Mouse (Mus musculus): Measurements from ENCODE around the gene Lzts3.
"Not testable (repeated sequence)": the region's sequence is repeated elsewhere in the genome, so short reads cannot be mapped to it uniquely, and the experiment has no call there.

Lzts3 gene

DNA sequence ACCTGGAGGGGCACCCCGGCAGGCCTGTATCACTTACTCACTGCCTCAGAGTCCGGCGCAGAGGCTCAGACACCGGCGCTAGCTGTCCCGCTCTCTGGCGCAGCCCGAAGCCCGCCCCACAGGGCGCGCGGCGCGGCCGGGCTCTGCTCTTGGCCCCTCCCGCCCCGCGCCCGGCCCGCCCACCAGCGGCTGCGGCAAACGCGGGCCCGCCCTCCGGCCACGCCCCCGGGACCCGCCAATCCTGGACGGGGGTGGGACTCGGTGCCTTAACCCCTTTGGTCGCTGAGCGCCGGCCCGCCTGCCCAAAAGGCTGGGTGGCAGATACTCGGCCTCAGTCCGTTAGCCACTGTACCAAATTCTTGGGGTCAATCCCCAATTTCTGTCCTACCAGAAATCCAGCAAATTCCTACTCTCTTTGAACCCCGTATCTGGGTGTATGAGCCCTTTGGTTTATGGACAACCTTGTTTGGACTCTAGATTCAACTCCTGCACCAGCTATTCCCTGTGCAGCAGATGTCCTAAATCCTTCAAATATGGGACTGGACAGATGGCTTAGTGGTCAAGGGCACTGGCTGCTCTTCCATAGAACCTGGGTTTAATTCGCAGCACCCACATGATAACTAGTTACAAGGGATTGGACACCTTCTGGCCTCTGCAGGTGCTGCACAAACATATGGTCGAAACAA is at the start of gene Lzts3:
Lzts3 (minus strand) TSS at position 120 of the 686 bp plus-strand sequence.
- peak; percentile 94 for DNase-seq (ENCODE audit: low read depth, low spot score)

DNA sequence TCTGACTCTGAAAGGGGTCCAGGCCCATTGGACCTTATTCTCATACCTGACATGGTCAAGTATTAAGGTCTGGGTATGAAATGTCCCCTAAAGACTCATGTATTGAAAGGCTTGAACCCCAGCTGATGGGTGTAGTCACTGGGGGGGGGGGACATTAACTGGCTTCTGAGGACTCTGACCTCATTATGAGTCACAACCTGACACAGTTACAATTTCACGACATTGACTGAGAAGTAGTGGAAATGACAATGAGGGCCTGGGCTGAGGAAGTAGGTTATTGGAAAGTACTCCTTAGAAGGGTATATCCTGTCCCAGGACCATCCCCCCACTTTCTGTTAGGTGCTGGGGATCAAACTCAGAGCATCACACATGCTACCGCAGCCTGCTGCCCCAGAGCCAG is 46.4 kb upstream of the Lzts3 start:
- DNase-seq (ENCODE audit: low read depth, low spot score): no peak

DNA sequence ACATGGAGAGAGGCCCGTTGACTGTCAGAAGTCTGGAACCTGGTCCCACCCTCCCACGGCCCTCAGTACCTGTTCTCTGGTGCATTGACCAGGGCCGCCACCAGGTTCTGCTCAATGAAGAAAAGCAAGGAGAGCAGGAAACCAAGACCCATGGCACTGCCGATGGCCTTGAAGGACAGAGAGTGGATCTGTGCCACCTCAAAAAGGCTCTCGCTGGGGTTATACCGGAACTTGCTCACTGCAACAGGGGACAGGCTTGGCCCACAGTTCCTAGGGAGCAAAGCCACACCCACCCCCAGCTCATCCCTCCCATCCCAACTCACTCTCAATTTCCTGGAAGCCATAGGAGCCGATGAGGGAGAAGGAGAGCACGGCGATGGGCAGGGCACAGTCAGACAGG is 42.8 kb upstream of the Lzts3 start:
- DNase-seq (ENCODE audit: low read depth, low spot score): peak; percentile 50

DNA sequence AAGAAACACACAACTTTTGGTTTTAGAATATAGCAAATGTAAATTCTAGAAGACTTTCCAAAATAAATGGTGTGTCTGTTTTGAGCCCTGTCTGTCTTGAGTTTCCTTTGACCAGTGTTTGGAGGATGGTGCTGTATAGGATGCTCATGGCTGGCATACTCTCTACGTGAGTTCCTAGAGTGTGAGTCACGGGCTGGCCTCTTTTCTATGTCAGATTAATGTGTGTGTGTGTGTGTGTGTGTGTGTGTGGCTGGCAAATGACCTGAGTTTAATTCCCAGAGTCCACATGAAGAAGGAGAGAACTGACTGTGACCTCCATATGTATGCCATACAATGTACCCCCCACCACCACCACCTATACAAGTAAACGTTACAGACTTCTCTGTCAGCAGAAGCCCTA is 38.9 kb upstream of the Lzts3 start:
- no peak for DNase-seq (ENCODE audit: low read depth, low spot score)

DNA sequence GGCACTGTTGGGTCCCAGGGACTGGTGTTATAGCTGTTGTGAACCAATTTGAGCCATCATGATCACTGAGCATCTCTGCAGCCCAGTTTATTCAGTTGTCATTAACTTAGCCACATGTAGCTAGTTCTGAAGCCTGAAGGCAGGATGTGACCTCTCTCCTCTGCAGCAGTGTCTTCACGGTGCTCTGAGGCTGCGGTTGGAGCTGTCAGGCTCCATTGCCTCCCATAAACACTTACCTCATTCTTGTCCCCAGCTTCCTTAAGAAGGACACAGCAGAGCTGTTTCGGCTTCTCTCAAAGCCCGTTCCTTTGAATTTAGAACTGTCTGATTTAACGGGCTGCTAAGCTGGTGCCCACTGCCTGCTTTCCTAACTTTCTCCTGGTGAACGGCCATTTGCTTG is 37.3 kb upstream of the Lzts3 start:
- no peak for DNase-seq (ENCODE audit: low read depth, low spot score)

DNA sequence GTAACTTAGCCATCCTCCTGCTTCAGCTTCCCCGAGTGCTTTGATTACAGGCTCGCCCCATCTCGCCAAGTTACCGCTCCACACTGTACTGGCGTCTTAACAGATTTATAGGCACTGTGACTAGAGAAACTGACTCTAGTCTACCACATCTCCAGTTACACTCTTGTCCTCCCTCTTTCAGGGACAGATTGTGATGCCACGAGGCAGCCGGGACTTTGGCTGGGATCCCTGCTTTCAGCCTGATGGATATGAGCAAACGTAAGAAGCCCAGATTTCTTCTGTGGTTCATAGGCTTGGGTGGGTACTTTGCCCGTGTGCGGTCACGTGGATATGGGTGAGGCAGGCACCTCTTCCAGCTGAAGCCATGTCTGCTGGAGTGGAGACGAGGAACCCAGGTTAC is 36.6 kb upstream of the Lzts3 start:
- no peak for DNase-seq (ENCODE audit: low read depth, low spot score)

DNA sequence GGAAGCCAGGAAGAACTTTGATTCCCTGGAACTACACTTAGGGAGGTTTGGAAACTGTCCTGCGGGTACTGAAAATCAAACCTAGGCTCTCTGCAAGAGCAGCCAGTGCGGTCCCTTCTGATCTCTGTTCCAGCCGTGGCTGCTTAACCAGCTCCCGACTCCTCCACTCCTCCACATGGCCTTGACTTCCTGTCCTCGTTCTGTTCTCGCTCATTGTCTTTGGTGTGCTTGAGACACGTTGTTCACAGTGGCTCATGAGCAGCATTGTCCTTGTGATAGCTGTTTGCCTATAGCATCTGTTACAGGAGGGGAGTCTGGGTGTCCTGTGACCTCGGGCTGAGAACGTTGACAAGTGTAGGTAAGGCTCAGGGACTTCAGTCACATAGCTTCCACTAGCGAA is 34.6 kb upstream of the Lzts3 start:
- no peak for DNase-seq (ENCODE audit: low read depth, low spot score)

DNA sequence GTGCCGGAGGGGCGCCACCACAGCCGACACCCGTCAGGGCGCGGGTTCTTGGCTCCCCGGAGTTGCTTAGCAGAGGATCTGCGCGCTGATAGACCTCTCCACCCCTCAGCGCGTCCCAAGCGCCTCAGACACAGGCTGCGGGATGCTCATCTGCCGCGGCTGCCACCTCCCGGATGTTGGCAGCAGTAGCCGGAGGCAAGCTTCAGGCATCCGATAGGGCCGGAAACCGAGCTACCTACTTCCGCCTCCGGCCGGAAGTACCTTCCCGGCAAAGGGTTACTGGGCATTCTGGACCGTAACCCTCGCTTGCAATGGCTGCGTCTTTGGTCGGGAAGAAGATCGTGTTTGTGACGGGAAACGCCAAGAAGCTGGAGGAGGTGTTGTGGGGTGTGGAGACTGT is 25.0 kb upstream of the Lzts3 start, which contains the start of gene Itpa:
Itpa (plus strand) TSS at position 52 of the 400 bp plus-strand sequence.
- peak; percentile 97 for DNase-seq (ENCODE audit: low read depth, low spot score)

DNA sequence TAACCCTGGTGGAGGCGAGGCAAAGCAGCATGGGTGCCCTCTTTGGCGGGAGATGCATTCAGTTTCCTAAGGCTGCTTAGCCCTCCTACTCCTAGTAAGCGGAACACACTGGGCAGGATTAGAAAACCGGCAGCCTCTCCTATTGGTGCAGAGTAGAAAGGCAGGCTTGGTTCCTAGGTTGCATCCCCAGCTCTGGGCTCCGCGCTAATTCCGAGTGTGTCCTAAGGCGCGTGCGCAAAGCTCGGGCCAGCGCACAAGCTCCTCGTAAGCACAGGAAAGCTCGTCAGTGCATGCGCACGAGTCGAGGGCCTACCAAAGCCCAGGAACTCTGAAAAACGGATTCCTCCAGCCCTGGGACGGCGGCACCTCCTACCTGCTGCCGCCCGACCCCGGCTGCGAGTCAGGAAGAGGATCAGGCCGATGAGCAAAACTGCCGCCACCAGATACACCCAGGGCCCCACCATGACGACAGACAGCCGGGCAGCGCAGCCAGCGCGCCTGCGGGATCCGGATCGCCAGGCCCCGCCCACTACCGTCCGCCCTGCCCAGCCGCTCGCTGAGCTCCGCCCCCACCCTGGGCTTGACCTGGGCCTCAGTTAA is 21.6 kb upstream of the Lzts3 start, which contains the start of gene Ddrgk1:
Ddrgk1 (minus strand) TSS at position 558 of the 600 bp plus-strand sequence.
- DNase-seq (ENCODE audit: low read depth, low spot score): peak; percentile 99

DNA sequence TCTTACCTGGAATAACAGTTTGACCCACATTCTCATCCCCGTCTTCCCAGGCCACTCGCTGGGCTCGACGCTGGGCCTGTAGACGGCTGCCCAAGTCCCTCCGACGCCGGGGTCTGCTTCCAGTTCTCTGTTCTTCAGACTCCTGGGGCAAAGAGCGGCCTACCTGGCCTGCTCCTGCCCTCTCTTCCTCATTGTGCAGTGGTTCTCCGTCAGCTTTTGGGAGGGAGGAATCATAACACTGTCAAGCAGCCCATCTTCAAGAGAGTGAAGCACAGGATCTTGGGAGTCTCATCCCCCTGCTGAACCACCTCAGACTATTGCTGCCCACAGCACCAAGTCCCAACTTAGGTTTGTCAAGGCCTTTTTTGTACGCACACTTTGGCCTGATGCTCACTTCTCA is 20.7 kb upstream of the Lzts3 start:
- DNase-seq (ENCODE audit: low read depth, low spot score): no peak

DNA sequence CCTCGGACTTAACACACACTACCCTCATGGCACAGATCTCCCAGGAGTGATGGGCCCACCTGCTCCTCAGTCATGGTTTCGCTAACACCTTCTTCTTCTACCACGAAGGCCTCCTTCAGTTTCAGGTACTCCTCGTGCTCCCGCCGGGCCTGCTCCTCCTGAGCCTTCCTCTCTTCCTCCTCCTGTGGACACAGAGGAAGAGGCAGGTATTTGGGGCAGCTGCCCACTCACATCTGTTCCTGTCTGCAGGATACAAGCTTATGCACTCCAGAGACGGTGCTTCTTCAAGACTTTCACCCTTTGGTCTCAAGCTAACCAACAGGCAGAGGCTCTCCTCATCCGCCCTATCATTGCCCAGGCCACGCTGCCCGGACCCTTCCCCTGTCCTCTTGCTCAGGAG is 15.9 kb upstream of the Lzts3 start:
- no peak for DNase-seq (ENCODE audit: low read depth, low spot score)

DNA sequence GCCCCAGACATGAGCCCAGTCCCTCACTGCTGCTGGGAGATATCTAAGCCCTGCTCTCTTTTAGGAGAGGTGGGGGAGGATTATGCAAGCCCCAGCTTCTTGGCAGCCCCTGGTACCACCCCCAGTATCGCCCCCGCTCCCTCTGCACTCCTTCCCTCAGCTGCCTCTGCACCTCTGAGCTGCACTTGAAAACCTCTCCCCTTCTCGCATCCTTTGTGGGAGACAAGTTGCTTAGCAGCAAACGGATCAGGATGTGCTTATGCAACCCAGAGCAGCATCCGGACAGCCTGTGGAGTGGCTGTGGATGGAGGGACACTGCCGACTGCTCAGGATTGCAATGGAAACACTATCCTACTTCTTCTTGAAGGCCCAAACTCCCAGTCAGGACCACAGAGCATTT is 14.9 kb upstream of the Lzts3 start:
- no peak for DNase-seq (ENCODE audit: low read depth, low spot score)

DNA sequence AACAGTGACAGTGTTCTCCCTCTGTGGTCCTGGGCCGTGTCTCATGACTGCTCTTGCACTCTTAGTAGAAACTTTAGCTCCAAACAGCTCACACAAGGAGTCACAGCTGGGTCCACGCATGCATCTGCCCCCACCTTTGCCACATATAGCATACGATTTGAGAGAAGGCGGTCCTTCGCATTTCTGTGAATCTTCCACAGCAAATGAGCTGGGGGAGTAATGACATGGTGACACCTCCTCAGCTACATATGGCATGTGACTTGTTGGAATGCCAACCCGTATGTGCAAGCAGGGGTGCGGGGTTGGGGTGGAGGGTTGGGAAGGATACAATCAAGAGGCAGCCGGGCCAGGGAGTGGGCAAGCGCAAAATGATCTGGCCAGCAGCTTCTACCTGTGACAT is 13.9 kb upstream of the Lzts3 start:
- no peak for DNase-seq (ENCODE audit: low read depth, low spot score)

DNA sequence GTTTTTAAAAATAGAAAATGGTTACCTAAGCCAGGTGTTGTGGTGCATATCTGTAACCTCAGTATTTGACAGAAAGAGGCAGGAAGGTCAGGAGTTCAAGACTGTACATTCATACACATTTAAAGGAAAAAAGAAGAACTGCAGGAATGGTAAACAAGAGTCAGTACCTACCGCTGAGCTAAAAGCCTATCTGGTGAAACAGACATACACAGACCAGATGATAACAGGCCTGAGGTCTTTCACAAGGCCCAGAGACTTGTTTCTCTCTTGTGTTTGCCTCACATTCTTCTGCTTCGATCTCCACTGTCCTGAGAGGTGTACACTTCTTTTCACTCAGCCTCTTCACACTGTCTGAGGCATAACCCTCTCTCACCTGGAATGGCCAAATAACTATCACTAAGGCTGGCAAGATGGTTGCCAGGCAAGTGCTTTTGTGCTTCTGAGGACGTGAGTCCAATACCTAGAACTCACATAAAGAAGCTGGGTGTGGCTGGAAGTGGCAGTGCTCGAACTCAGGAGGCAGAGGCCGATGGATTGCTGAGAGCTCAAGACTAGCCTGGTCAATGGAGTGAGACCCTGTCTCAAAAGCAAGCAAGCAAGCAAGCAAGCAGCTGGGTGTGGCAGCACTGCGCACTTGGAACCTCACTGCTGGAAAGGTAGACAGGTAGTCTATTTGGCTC is 13.2 kb upstream of the Lzts3 start:
- no peak for DNase-seq (ENCODE audit: low read depth, low spot score)

DNA sequence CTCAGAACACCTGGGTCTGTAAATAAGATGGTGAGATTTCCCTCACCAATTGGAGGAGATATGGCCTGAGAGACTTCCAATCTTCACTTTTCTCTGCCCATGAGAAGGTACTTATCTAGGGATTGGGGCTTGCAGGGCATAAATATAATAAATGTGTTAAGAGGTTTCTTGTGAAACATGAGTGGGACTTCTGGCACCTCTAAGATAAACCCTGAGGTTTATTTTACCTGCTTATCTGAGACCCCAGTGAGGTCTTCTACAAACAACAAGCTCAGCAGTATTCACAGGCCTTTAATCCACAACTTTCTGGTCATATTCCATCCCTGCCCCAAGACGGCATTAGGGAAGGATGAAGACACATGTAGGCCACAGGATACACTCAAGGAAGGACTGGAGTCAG is 11.2 kb upstream of the Lzts3 start:
- no peak for DNase-seq (ENCODE audit: low read depth, low spot score)

DNA sequence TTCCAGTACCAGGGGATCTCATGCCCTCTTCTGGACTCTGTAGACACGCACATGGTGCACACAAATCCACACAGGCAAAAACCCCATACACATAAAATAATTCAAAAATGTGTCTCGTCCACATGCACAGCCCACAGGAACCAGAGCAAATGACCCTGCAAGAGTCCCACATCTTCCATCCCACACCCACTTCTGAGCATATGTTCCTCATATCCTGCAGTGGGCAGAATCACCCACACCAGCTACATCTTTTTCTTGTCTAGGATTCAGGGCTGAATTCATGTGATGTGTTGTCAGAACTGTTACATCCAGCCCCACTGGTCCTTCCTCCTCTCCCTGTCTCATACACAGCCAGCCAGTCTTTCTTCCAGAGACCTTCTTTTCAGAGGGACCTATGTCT is 10.7 kb upstream of the Lzts3 start:
- DNase-seq (ENCODE audit: low read depth, low spot score): no peak

DNA sequence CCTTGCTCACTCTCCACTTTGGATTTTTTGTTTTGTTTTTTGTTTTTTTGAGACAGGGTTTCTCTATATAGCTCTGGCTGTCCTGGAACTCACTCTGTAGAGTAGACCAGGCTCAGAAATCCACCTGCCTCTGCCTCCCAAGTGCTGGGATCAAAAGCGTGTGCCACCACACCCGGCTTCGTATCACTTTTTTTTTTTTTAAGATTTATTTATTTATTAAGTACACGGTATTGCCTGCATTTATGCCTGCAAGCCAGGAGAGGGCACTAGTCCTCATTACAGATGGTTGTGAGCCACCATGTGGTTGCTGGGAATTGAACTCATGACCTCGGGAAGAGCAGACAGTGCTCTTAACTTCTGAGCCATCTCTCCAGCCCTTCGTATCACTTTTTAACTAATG is 6.4 kb upstream of the Lzts3 start:
- DNase-seq (ENCODE audit: low read depth, low spot score): not testable (repeated sequence)

DNA sequence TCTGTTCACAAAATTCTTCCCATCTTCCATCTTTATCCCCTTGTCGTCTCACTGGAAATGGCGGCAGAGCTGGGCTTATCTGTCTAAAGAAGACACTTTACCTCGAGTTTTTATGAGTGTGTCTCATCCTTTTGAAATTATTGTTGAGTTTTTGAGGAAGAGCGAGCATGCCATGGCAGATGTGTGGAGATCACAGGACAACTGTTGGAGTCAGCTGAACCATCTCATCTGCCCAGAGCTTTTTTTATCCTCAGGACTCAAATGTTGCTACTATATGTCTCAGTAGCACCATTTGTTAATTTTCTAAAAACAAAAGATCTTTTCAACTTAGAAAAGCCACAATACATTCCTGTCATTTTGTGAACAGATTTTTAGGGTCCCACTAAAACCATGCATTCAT is 2.6 kb upstream of the Lzts3 start:
- DNase-seq (ENCODE audit: low read depth, low spot score): no peak

DNA sequence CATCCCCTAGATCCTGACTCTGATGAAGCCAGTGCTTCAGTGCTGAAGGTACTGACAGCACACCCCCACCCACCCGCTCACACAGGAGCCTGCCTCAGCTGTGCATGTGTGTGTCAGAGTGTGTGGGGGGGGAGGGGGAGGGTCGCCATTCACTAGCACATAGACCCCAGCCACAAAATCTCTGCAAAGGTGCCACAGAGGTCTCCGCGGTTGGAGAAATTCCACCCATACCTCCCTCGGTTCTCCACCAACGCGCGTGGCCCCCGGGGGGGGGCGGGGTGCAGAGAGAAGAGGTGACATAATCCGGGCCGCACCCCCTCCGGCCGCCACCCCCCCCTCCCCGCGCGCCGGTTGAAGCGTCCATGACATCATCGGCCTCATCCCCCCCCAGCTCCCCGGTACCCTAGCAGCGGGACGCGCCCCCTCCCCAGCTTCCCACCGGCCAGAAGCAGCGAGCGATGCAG is 374 bp downstream of the Lzts3 start:
- DNase-seq (ENCODE audit: low read depth, low spot score): peak; percentile 66

DNA sequence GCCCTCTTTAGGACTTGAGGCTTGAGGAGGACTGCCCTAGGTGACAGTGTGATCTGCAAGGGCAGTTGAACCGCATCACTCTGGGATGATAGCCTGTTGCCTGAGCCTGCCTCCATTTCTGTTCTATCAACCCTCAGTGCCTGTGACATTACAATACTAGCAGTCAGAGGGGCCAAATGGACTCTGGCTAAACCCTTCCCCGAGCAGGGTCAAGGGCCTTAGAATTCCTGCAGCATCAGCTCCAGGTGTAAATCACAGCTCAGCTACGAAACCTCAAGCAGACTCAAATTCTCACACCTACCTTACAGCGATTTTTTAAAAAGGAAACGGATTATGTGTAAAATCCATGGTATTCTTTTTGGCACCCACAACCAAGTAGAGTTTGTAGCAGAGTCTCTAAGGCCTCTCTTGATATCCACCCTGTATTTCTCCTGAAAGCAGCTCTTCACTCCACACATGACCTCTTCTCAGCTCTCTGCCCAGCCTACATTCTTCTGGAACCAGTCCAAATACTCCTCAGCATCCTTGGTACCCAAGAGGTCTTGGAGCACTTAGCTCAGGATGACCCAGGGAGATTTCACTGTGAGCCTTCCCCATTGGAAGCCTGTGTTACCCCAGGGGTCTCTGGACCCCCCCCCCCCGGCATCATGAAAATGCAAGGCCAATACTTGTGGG is 1.1 kb downstream of the Lzts3 start:
- DNase-seq (ENCODE audit: low read depth, low spot score): no peak

DNA sequence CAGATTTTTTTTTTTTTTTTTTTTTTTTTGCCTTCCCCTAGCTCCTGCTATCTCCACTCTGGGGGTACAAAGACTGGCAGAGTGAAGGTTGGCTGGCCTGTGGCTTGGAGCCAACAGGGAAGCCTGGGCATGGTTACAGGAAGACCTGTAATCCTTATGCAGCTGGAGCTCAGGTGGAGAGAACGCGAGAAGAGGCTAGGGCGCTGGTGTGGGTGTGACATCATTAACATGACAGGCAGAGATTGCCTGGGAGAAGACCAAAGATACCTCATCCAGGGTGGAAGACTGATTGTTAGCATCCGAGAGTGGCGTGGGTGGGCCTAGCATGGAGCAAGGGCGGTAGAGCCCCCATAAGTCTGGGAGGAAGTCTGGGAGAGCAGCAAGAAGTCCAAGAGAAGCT is 3.3 kb downstream of the Lzts3 start:
- DNase-seq (ENCODE audit: low read depth, low spot score): peak; percentile 49

DNA sequence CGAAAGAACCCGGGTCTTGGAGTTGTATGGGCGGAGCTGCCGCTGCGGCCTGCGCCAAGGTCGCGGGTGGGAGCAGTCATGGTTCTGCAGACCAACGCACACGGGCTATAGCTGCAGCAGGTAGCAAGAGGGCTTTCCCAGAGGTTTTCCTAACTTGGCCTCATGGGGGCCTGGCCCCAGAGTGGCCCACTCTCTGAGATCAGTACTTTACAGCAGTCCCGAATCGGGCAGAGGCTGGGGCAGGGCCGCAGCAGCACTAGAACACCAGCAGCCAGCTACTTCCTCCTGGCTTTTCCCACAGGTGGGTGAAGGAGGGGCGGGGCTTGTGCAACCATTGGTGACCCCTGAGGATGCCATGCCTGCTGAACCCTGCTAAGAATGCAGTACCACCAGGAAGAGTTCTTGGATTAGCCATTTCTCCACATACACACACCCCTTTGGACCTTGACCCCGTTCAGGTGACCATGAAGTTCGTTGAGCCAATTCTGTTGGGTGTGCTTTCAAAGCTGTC is 4.4 kb downstream of the Lzts3 start:
- peak; percentile 66 for DNase-seq (ENCODE audit: low read depth, low spot score)
